Mouse (Mus musculus): Measurements from ENCODE around the gene Spg21. TPM values are rescaled to one million over a fixed set of nuclear protein-coding genes. Genes with fewer than 3 reads are reported as not detected.
A peak's percentile ranks its signal among the peaks of the same experiment; 100 is the strongest.

Spg21 gene
- polyA plus RNA-seq, 1 experiment from 2014 or later: 144 TPM

- Histone ChIP-seq H3K4me1 (replicated peaks) (peaks cover 13% of the 10 kb centered on the region), H3K4me2 (peak within 1 kb of the TSS; percentile 70), H3K9ac (peak within 1 kb of the TSS; percentile 96), H3K27ac (peak within 1 kb of the TSS; percentile 64), H3K36me3 (peaks cover 17% of the 10 kb centered on the region), H3K4me3 (peak within 1 kb of the TSS; percentile 95), H3K27me3 (no peaks in the 10 kb centered on the region), H3K9me3 (no peaks in the 10 kb centered on the region)
- ATAC-seq (ENCODE audit: low FRiP score): peak; percentile 87
- WGBS: under 1% methylated on average over 54 of the region's 54 CpGs
These were observed 25.0 kb upstream of the Spg21 start, which contains the start of gene Mtfmt for GRCm38 (mm10) chr9:65435671-65436301. Gene Mtfmt, plus strand, starts transcription at chr9:65435782.

GRCm38 (mm10) chr9:65444692-65445091 is 16.1 kb upstream of the Spg21 start:
- H3K4me1 ChIP-seq (replicated peaks): no peaks in the 10 kb centered on the region
- no peak overlapping the region for H3K9ac ChIP-seq
- ATAC-seq (ENCODE audit: low FRiP score): no peak
- peaks cover 87% of the 10 kb centered on the region for H3K36me3 ChIP-seq
- no peak overlapping the region for H3K4me3 ChIP-seq
- no peaks in the 10 kb centered on the region for H3K27me3 ChIP-seq
- no peak overlapping the region for H3K4me2 ChIP-seq
- H3K9me3 ChIP-seq: no peaks in the 10 kb centered on the region
- 95% methylated on average over 4 of the region's 4 CpGs for WGBS
- no peak overlapping the region for H3K27ac ChIP-seq

GRCm38 (mm10) chr9:65447951-65448350 is 12.8 kb upstream of the Spg21 start:
- Histone ChIP-seq H3K9me3 (no peaks in the 10 kb centered on the region), H3K9ac (no peak overlapping the region), H3K4me2 (no peak overlapping the region), H3K36me3 (peaks cover 91% of the 10 kb centered on the region), H3K27me3 (no peaks in the 10 kb centered on the region), H3K4me3 (no peak overlapping the region), H3K27ac (no peak overlapping the region), H3K4me1 (replicated peaks) (no peaks in the 10 kb centered on the region)
- 93% methylated on average over 6 of the region's 6 CpGs for WGBS
- no peak for ATAC-seq (ENCODE audit: low FRiP score)

- no peaks in the 10 kb centered on the region for H3K9me3 ChIP-seq
- no peak overlapping the region for H3K4me2 ChIP-seq
- WGBS: 87% methylated on average over 2 of the region's 2 CpGs
- peaks cover 5% of the 10 kb centered on the region; the same call in 1 of the 2 replicates for H3K36me3 ChIP-seq
- ATAC-seq (ENCODE audit: low FRiP score): no peak
- no peak overlapping the region for H3K9ac ChIP-seq
- H3K27ac ChIP-seq: no peak overlapping the region
- H3K27me3 ChIP-seq: no peaks in the 10 kb centered on the region
- no peak overlapping the region for H3K4me3 ChIP-seq
- H3K4me1 ChIP-seq (replicated peaks): peaks cover 28% of the 10 kb centered on the region
These were observed 1.8 kb upstream of the Spg21 start for GRCm38 (mm10) chr9:65458975-65459374.

- no peaks in the 10 kb centered on the region for H3K9me3 ChIP-seq
- peaks cover 28% of the 10 kb centered on the region for H3K4me1 ChIP-seq (replicated peaks)
- peak; percentile 2; the same call in 1 of the 2 replicates for ATAC-seq (ENCODE audit: low FRiP score)
- H3K27ac ChIP-seq: peak overlapping the region; percentile 91
- H3K27me3 ChIP-seq: no peaks in the 10 kb centered on the region
- peaks cover 5% of the 10 kb centered on the region for H3K36me3 ChIP-seq
- H3K4me2 ChIP-seq: peak overlapping the region; percentile 72
- H3K9ac ChIP-seq: peak overlapping the region; percentile 91
- 31% methylated on average over 3 of the region's 3 CpGs for WGBS
- H3K4me3 ChIP-seq: peak overlapping the region; percentile 83
These were observed 549 bp upstream of the Spg21 start for GRCm38 (mm10) chr9:65460198-65460597.

GRCm38 (mm10) chr9:65462544-65462943 is 1.8 kb downstream of the Spg21 start:
- H3K36me3 ChIP-seq: peaks cover 21% of the 10 kb centered on the region
- H3K27ac ChIP-seq: no peak overlapping the region
- 81% methylated on average over 5 of the region's 5 CpGs for WGBS
- H3K27me3 ChIP-seq: no peaks in the 10 kb centered on the region
- 0 out of 2 replicates have a peak overlapping the region, but pooled peaks have one; percentile 24 for H3K9ac ChIP-seq
- no peaks in the 10 kb centered on the region for H3K9me3 ChIP-seq
- no peak overlapping the region for H3K4me2 ChIP-seq
- no peak overlapping the region for H3K4me3 ChIP-seq
- ATAC-seq (ENCODE audit: low FRiP score): no peak
- peaks cover 33% of the 10 kb centered on the region for H3K4me1 ChIP-seq (replicated peaks)

- Histone ChIP-seq H3K4me3 (no peak overlapping the region), H3K36me3 (peaks cover 30% of the 10 kb centered on the region), H3K9ac (no peak overlapping the region), H3K4me1 (replicated peaks) (peaks cover 33% of the 10 kb centered on the region), H3K4me2 (no peak overlapping the region), H3K27ac (no peak overlapping the region), H3K9me3 (no peaks in the 10 kb centered on the region), H3K27me3 (no peaks in the 10 kb centered on the region)
- ATAC-seq (ENCODE audit: low FRiP score): no peak
- 95% methylated on average over 6 of the region's 6 CpGs for WGBS
These were observed 3.4 kb downstream of the Spg21 start for GRCm38 (mm10) chr9:65464161-65464560.

- Histone ChIP-seq H3K9ac (no peak overlapping the region), H3K36me3 (peaks cover 41% of the 10 kb centered on the region), H3K4me3 (no peak overlapping the region), H3K4me2 (no peak overlapping the region), H3K4me1 (replicated peaks) (peaks cover 31% of the 10 kb centered on the region), H3K27me3 (no peaks in the 10 kb centered on the region), H3K9me3 (no peaks in the 10 kb centered on the region), H3K27ac (no peak overlapping the region)
- WGBS: 94% methylated on average over 2 of the region's 2 CpGs
- ATAC-seq (ENCODE audit: low FRiP score): no peak
These were observed 4.5 kb downstream of the Spg21 start for GRCm38 (mm10) chr9:65465241-65465640.

GRCm38 (mm10) chr9:65467686-65468085 is 6.9 kb downstream of the Spg21 start:
- Histone ChIP-seq H3K4me3 (no peak overlapping the region), H3K27ac (no peak overlapping the region), H3K27me3 (no peaks in the 10 kb centered on the region), H3K4me1 (replicated peaks) (peaks cover 13% of the 10 kb centered on the region), H3K4me2 (no peak overlapping the region), H3K9ac (no peak overlapping the region), H3K9me3 (no peaks in the 10 kb centered on the region), H3K36me3 (peaks cover 61% of the 10 kb centered on the region)
- ATAC-seq (ENCODE audit: low FRiP score): no peak
- 62% methylated on average over 11 of the region's 11 CpGs for WGBS

GRCm38 (mm10) chr9:65472769-65473168 is 12.0 kb downstream of the Spg21 start:
- Histone ChIP-seq H3K36me3 (peaks cover 86% of the 10 kb centered on the region), H3K9me3 (no peaks in the 10 kb centered on the region), H3K4me2 (no peak overlapping the region), H3K4me3 (no peak overlapping the region), H3K4me1 (replicated peaks) (no peaks in the 10 kb centered on the region), H3K27ac (no peak overlapping the region), H3K27me3 (no peaks in the 10 kb centered on the region), H3K9ac (no peak overlapping the region)
- 93% methylated on average over 4 of the region's 4 CpGs for WGBS
- no peak for ATAC-seq (ENCODE audit: low FRiP score)

GRCm38 (mm10) chr9:65479158-65479557 is 18.4 kb downstream of the Spg21 start:
- Histone ChIP-seq H3K4me3 (no peak overlapping the region), H3K27me3 (no peaks in the 10 kb centered on the region), H3K4me2 (no peak overlapping the region), H3K9me3 (no peaks in the 10 kb centered on the region), H3K27ac (no peak overlapping the region), H3K9ac (no peak overlapping the region), H3K36me3 (peaks cover 96% of the 10 kb centered on the region), H3K4me1 (replicated peaks) (no peaks in the 10 kb centered on the region)
- no peak for ATAC-seq (ENCODE audit: low FRiP score)
- WGBS: 89% methylated on average over 8 of the region's 8 CpGs

GRCm38 (mm10) chr9:65480071-65480470 is 19.3 kb downstream of the Spg21 start:
- peaks cover 96% of the 10 kb centered on the region for H3K36me3 ChIP-seq
- no peaks in the 10 kb centered on the region for H3K4me1 ChIP-seq (replicated peaks)
- H3K9me3 ChIP-seq: no peaks in the 10 kb centered on the region
- no peak overlapping the region for H3K4me3 ChIP-seq
- no peak for ATAC-seq (ENCODE audit: low FRiP score)
- 82% methylated on average over 5 of the region's 5 CpGs for WGBS
- no peaks in the 10 kb centered on the region for H3K27me3 ChIP-seq
- no peak overlapping the region for H3K9ac ChIP-seq
- H3K27ac ChIP-seq: no peak overlapping the region
- no peak overlapping the region for H3K4me2 ChIP-seq

- WGBS: 95% methylated on average over 3 of the region's 3 CpGs
- Histone ChIP-seq H3K4me1 (replicated peaks) (no peaks in the 10 kb centered on the region), H3K4me3 (no peak overlapping the region), H3K9ac (no peak overlapping the region), H3K36me3 (peaks cover 31% of the 10 kb centered on the region), H3K27me3 (no peaks in the 10 kb centered on the region), H3K27ac (no peak overlapping the region), H3K4me2 (no peak overlapping the region), H3K9me3 (0 out of 2 replicates have a peak, but pooled peaks cover 3% of the 10 kb centered on the region)
- no peak for ATAC-seq (ENCODE audit: low FRiP score)
These were observed 30.7 kb downstream of the Spg21 start for GRCm38 (mm10) chr9:65491476-65491875.

Data from hindbrain, embryonic 13.5 days (tissue).